Mouse (Mus musculus): ENCODE results near the gene Ulk3. TPM values are rescaled to one million over a fixed set of nuclear protein-coding genes. Genes with fewer than 3 reads are reported as not detected.
A peak's percentile ranks its signal among the peaks of the same experiment; 100 is the strongest.

The Ulk3 gene
- total RNA-seq, 2 experiments from 2014 or later: 30.0 to 34.2 TPM

DNA sequence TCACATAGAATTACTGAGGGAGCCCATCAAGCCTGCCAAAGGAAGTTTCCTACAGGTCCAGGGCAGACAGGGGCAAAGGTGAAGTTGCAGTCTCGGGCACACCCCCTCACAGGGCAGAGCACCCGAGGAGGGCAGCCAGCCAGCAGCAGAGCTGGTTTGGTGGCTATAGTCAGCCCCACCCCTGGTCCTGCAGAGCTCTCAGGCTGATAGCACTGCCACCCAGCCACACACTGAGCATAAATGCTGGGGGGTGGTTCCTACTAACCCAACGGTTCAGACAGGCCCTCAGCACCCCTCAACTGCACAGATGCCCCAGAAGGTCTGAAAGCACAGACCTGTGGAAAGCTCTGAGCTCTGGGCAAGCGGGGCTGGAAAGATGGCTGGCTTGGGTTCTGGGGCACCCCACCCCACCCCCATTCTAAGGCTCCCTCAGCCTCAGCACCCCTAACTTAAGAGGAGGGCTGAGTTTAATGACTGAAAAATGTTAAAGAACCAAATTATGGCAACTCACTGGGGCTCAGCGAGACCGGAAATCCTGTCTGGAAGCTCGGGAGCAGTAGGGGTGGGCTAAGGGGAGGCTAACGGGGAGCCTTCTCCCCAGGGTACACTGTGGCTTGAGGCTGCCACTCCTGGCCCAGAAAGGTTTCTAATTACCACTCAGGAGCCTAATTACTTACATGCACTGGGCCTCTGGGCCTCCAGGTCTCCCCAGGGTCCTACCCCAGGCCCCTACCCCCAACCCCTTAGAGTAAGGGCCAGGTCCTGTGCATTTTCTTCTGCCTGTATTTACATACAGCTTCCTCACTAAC is 49.6 kb downstream of the Ulk3 start:
- no peak for DNase-seq (ENCODE audit: low spot score in 2 of 2)
- intact Hi-C loops (cut with DNase I): no loop called here

DNA sequence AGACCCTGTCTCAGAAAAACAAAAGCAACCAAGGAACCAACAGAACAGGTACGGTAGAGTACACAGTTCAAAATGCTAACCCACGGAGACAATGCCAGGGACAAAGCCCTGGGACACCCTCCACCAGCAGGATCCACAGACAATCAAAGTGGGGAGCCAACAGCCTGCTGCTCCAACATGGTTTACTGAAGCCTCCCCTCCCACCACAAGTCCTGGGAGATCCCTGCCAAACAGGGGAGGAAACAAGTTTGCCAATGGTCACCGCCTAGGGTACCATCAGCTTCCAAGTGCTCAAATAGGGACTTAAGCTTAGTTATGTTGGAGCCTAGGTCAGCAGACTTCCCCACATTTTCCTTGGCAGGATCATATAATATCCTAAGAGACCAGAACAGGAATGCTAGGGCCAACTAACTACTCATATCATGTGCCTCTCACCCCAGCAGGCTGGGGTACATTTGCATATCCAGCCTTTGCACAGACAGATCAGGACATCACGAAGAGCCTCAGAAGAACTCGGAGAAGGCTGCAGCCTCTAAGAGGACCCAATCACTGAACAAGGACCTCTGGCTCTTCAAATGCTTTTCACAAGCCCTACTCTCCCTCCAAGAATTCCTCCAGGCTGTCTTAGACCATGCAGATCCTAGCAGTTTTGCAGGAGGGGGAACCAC is 50.5 kb downstream of the Ulk3 start:
- intact Hi-C loops (cut with DNase I): no loop called here
- no peak for DNase-seq (ENCODE audit: low spot score in 2 of 2)

DNA sequence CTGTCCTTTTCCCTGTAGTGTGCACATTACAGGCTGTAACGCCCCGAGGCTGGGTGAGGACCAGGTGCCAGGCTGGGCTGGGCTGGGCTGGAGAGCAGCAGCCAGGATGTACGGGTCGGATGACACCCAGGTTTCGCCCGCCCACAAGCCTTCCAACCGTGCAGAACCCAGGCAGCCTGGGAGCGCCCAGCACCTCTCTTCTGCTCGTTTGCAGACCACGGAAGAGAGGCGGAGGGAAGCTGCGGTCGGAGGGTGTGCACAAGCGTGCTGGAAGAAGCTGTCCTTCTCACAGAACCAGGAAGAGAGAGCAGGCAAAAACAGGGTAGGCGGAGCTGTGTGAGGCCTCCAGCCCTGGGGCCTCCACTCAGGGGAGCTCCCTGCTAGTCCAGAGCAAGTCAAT is 51.1 kb downstream of the Ulk3 start:
- intact Hi-C loops (cut with DNase I): no loop called here
- DNase-seq (ENCODE audit: low spot score in 2 of 2): no peak

DNA sequence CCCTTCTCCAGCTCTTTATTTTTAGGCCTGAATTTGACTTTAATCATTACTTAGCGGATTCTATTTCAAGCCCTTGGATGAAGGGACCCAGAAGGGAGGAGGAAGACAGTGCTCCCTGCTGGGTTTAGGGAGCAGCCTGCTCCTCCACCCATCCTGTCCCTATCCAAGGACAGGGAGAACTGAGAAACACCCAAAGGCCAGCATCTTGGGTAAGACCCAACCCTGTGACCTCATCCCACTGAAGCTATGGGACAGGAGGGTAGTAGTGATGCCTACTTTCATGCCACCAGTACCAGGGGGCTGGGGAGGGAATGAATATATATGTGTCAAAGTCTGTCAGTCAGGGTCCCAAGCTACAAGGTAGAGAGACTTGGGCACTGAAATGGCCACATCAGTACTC is 51.8 kb downstream of the Ulk3 start:
- DNase-seq (ENCODE audit: low spot score in 2 of 2): no peak
- intact Hi-C loops (cut with DNase I): no loop called here

DNA sequence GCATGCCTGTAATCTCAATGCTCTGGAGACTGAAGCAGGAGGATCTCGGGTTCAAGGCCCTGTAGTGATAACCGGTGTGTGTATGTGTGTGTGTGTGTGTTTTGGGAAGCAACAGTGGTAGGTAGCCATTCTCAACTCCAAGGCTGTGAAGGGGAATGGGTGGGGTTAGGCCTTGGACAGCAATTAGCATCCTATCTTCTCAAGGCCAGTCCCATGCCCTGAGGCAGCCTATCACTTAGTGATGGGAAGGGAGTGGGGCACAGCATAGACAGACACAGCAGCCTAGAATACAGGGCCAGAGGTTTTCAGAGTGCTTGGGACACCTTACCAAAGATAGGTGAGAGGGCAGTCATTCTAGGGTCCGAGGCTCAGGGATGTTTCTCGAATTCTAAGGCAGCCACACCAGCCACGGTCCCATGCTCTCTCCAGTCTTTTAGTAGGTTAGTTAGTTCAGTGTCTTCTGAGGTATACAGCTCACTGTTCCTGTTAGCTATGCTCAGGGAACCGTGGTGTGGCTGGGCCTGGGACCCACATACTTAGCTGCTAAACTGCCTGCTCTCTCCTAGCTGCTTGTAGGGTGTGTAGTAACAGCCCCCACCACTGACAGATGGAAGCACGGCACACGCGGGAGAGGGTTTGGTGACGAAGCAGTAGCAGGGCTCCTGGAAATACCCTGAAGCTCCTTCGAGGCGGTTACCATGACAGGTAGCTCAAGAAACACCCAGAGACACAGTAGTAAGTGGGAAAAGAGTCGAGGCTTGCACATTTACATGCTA is 52.7 kb downstream of the Ulk3 start:
- intact Hi-C loops (cut with DNase I): no loop called here
- no peak for DNase-seq (ENCODE audit: low spot score in 2 of 2)

DNA sequence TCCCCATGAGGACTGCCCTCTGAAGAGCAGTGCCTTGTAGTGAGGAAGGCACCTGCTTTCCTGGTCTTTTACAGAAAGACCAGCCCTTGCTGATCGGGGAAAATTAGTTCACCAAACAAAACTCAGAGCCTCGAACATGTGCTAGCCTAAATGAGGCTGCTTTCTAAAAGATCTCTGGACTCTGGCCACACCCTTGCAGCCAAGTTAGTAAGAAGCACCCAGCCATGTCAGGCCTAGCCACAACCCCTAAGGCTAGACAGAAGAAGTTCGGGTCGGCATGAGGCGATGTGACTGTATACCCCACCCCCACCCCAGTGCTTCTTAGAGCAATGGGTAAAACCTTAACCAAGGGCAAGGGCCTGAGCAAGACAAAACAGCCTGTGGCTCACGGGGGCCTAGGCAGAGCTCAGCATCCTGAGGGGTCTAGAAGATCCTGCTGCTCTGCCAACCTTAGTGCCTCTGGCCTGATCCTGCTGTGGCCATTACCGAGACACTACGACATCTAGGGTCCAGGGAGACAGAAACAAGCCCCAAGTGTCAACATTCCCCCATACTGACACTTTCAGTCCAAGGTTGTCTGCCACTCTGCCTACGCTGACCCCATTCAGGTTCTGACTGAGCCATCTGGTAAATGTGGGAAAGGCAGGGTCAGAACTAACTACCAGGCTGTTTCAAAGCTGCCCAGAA is 54.1 kb downstream of the Ulk3 start:
- no peak for DNase-seq (ENCODE audit: low spot score in 2 of 2)
- intact Hi-C loops (cut with DNase I): no loop called here

DNA sequence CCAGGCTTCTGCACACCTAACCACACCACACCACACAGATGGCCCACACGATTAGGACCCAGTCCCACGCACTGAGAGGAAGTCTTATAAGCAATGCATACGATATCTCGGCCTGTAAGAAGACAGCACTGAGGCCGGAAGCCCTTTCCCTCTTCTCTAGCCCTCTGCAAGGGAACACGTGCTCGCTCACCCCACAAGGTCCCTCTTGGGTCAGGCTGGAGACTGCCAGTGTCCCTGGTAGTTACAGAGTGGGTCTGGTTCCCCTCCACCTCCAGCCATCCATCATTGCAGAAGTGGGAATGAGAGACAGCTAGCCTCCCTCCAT is 54.6 kb downstream of the Ulk3 start:
- DNase-seq (ENCODE audit: low spot score in 2 of 2): no peak
- intact Hi-C loops (cut with DNase I): no loop called here

DNA sequence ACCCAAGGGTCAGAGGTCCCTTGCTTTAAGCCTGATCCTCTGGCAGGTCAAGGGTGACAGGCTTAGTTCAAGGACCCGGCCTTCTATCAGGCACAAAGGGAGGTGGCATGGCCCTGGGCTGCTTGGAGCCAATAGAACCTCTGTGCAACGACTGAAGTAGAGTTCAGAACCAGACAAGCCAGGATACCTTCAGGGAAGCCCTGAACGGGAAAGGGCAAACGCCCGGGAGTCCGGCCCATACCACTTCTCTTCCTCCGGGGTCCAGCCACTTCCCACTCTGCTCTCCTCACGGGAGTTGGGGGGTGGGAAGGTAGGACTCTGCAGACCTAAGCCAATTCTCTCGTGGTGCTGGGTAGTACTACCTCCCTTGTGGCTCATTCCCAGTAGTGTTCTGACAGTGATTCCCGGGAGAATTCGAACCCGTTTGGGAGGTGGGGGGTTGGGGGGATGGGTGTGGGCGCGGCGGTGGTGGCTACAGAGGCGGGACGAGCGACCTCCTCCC is 55.2 kb downstream of the Ulk3 start:
- DNase-seq (ENCODE audit: low spot score in 2 of 2): no peak
- intact Hi-C loops (cut with DNase I): no loop called here

DNA sequence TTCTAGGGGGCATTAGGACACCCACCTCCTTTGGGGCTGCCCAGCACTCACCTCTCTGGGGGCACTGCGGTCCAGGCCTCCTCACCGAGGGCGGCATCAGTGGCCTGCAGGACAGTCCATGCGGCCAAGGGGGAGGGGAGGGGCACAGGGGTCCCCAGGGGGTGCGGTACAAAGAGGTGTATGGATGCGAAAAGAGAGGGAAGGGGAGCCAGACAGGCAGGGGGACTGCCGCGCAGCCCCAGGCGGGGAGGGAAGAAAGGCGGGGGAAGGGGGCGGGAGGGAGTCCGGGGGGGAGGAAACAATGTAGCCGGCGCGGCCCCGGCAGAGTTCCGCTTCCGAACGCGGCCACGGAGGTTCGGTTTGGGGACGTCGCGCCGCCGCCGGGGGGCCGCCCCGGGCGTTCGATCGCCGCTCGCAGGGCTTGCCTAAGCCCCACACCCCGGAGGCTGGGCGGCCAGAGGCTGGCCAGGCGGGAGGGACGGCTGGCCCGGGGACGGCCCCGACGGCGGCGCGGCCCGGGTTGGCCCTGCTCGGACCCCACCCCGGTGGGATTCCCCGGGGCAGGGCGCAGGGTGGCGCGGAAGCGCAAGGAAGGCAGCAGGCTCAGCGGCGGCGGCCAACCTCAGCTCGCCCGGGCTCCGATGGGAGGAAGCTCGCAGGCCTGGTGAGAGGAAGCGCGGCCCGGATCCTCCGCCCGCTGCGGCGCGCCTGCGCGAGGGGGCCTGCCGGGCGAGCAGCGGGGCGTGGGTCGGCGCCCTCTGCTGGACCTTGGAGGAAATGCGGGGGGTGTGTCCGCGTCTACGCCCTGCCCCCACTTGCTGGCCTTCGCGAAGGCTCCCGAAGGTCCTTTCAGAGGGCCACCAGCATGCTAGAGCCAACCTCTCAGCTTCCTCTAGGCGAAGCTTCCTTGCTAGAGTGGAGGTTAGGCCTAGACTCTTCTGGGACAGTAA is 56.0 kb downstream of the Ulk3 start:
- DNase-seq (ENCODE audit: low spot score in 2 of 2): peak; percentile 86 to 94

More for the DNA sequence above, 56.0 kb downstream of the Ulk3 start:
- intact Hi-C loops (cut with DNase I): no loop called here

Other genes with a start within 250 kb of the Ulk3 start
- 10 to 100 TPM; 14.4 to 14.7 TPM for gene Ppcdc, start 149.3 kb upstream of the Ulk3 start, total RNA-seq (2021)
- 100 to 1,000 TPM; 414 to 420 TPM for gene Scamp5, start 121.4 kb upstream of the Ulk3 start, total RNA-seq (2021)
- gene Rpp25, start 85.4 kb upstream of the Ulk3 start, total RNA-seq (2021): 10 to 100 TPM; 15.2 to 16.4 TPM
- gene Cox5a, start 68.2 kb upstream of the Ulk3 start, total RNA-seq (2021): 100 to 1,000 TPM; 481 to 515 TPM
- 10 to 100 TPM; 16.3 to 22.9 TPM for gene Fam219b, start 51.9 kb upstream of the Ulk3 start, total RNA-seq (2021)
- 10 to 100 TPM; 73.3 to 82.3 TPM for gene Mpi, start 36.7 kb upstream of the Ulk3 start, total RNA-seq (2021)
- 10 to 100 TPM; 25.4 to 29.1 TPM for gene Scamp2, start 28.5 kb upstream of the Ulk3 start, total RNA-seq (2021)
- gene Cplx3, start 16.8 kb downstream of the Ulk3 start, total RNA-seq (2021): 10 to 100 TPM; 16.3 to 24.4 TPM
- gene Lman1l, start 31.3 kb downstream of the Ulk3 start, total RNA-seq (2021): not detected
- 10 to 100 TPM; 46.8 to 47.1 TPM for gene Csk, start 64.2 kb downstream of the Ulk3 start, total RNA-seq (2021)
- not detected for gene Cyp1a2, start 94.3 kb downstream of the Ulk3 start, total RNA-seq (2021)
- under 1 TPM; 0.13 to 0.22 TPM for gene Cyp1a1, start 98.5 kb downstream of the Ulk3 start, total RNA-seq (2021)
- gene Edc3, start 119.1 kb downstream of the Ulk3 start, total RNA-seq (2021): 10 to 100 TPM; 15.3 to 15.6 TPM
- gene Clk3, start 176.4 kb downstream of the Ulk3 start, total RNA-seq (2021): 10 to 100 TPM; 81.3 to 81.8 TPM
- 10 to 100 TPM in 1 of 2 experiments, 1 to 10 TPM in 1; 9.6 to 10.7 TPM for gene Arid3b, start 247.3 kb downstream of the Ulk3 start, total RNA-seq (2021)